Comparison of ENCODE assay signal across 8 mouse cellular contexts in the genomic region with DNA sequence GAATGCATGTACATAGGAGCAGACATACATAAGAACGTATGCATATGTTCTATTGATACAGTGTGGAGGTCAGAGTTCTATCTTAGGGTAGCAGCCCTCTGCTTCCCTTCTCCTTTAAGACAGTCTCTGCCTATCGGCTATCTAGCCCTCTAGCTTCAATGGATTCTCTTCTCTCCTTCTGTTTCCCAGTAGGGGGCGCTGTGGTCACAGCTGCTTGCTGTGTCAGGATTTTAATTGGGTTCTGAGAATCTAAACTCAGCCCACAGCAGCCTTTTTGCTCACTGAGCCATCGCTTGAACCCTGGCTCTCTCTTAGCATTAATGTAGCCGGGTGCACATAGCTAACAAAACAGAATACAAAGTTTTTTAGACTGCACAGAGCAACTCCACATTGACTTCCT.
DNase-seq lines count a peak whose midpoint lies in the region; TF ChIP-seq lines count a peak whose summit lies in the region.

No protein-coding gene starts in this region.

- no peaks in the 10 kb centered on the region for H3K36me3 ChIP-seq in spleen, adult 2 months (ENCODE audit: control insufficient read depth, insufficient read depth, low read length)

- TF ChIP-seq POLR2A in spleen, adult 2 months (IDR thresholded peaks at IDR 0.05; ENCODE audit: low read depth, low read length), result no peak

- H3K4me3 ChIP-seq in spleen, adult 2 months (ENCODE audit: extremely low read depth, insufficient read depth, insufficient read length), result no peak overlapping the region

- no peaks in the 10 kb centered on the region for H3K27me3 ChIP-seq in spleen, adult 2 months (ENCODE audit: control insufficient read depth, insufficient read depth, low read length)

- peak; percentile 31 for DNase-seq in heart, adult 11 months
- DNase-seq in heart, adult 9 months (ENCODE audit: low spot score in 2 of 2), result no peak
- peak in 1 of 2 experiments; percentile 9 for DNase-seq in spleen, adult 2 months (ENCODE audit: low read depth in 1 of 2, low spot score in 2 of 2)
- DNase-seq in spleen, adult 12 weeks (ENCODE audit: low spot score), result no peak
- peak; percentile 29 for DNase-seq in embryo, embryonic 9.5 days (ENCODE audit: extremely low spot score)
- DNase-seq in mesoderm, embryonic 11.5 days (ENCODE audit: low read depth, low spot score), result peak; percentile 55
- no peak for DNase-seq in urinary bladder, postnatal 10 days (ENCODE audit: low spot score)
- no peak for DNase-seq in left cerebral cortex, adult 8-10 months (ENCODE audit: low spot score in 2 of 2)

- no peak overlapping the region for H3K27ac ChIP-seq in spleen, adult 2 months (ENCODE audit: insufficient read depth, low read length)

- peak; percentile 15; the same call in 1 of the 2 replicates for TF ChIP-seq CTCF in spleen, adult 2 months (IDR thresholded peaks at IDR 0.05; ENCODE audit: extremely low read depth, insufficient read depth, insufficient read length, insufficient replicate concordance)

- H3K4me1 ChIP-seq in spleen, adult 2 months (ENCODE audit: control insufficient read depth, insufficient read depth, insufficient read length), result no peaks in the 10 kb centered on the region

- WGBS in spleen, adult 2 months, result 54% methylated on average over 5 of the region's 5 CpGs

Comparison
In these comparisons a context has a peak if more than half of its experiments do, and no peak if none do; other contexts are left out.
1. DNase-seq: peak in heart, adult 11 months (single experiment), embryo, embryonic 9.5 days (single experiment) and mesoderm, embryonic 11.5 days (single experiment); none in heart, adult 9 months (0 of 2), spleen, adult 12 weeks (single experiment), urinary bladder, postnatal 10 days (single experiment) and left cerebral cortex, adult 8-10 months (0 of 2).